In genomic region chr13:106432165-106432564, GRCm38 (mm10) we compare ENCODE assay signal across 18 mouse cellular contexts.
"Had no signal": no experiment of that assay in that cellular context is flagged by ENCODE, and none has a peak within 500 bp of the region (broad histone marks: within the 10 kb centered on the region; RNA-seq: fewer than 3 reads in every experiment).

No protein-coding gene starts in this region.

- ATAC-seq: liver, postnatal 0 days; lung, postnatal 0 days; midbrain, embryonic 13.5 days had no signal

- H3K9ac ChIP-seq: liver, postnatal 0 days; lung, embryonic 15.5 days; midbrain, embryonic 13.5 days; midbrain, embryonic 15.5 days; neural tube, embryonic 12.5 days; stomach, embryonic 15.5 days had no signal

- DNase-seq: liver, postnatal 0 days; lung, adult 2 months; lung, postnatal 14 days; lung, postnatal 36 days; right cerebral cortex, postnatal 14 days; thymus, adult 2 months; thymus, postnatal 25 days; thymus, postnatal 4 days had no signal

- H3K27me3 ChIP-seq: lung, embryonic 15.5 days; megakaryocyte, embryonic 14.5 days; midbrain, embryonic 13.5 days; midbrain, embryonic 15.5 days; neural tube, embryonic 12.5 days; stomach, embryonic 15.5 days had no signal

- H3K36me3 ChIP-seq: lung, embryonic 15.5 days; midbrain, embryonic 13.5 days; midbrain, embryonic 15.5 days; neural tube, embryonic 12.5 days; stomach, embryonic 15.5 days had no signal

- H3K4me2 ChIP-seq: lung, embryonic 15.5 days; midbrain, embryonic 11.5 days; midbrain, embryonic 13.5 days; midbrain, embryonic 15.5 days; neural tube, embryonic 12.5 days; stomach, embryonic 15.5 days had no signal

- H3K27ac ChIP-seq: lung, embryonic 15.5 days; macrophage; midbrain, embryonic 15.5 days; neural tube, embryonic 12.5 days; stomach, embryonic 15.5 days; stomach, postnatal 0 days had no signal

- H3K9me3 ChIP-seq: lung, embryonic 15.5 days; megakaryocyte, embryonic 14.5 days; midbrain, embryonic 13.5 days; midbrain, embryonic 15.5 days; neural tube, embryonic 12.5 days; stomach, embryonic 15.5 days had no signal

- H3K4me3 ChIP-seq: lung, embryonic 15.5 days; megakaryocyte, embryonic 14.5 days; midbrain, embryonic 13.5 days; midbrain, embryonic 15.5 days; neural tube, embryonic 12.5 days; stomach, embryonic 15.5 days had no signal

- H3K4me1 ChIP-seq: lung, embryonic 15.5 days; megakaryocyte, embryonic 14.5 days; midbrain, embryonic 13.5 days; midbrain, embryonic 15.5 days; neural tube, embryonic 12.5 days; stomach, embryonic 15.5 days had no signal
